Mouse (Mus musculus): ENCODE data around the gene 4930556J24Rik.

- no peak for TF ChIP-seq CTCF (IDR thresholded peaks at IDR 0.05; ENCODE audit: low read depth)
- TF ChIP-seq EP300 (IDR thresholded peaks at IDR 0.05; ENCODE audit: low read depth) = no peak
Observed at GRCm38 (mm10) chr11:3936318-3936717, 40.3 kb downstream of the 4930556J24Rik start.

Data from liver, postnatal 0 days (tissue).